Mouse (Mus musculus) forelimb bud, embryonic 11.5 days (tissue): ENCODE results near the gene Bmp4.

Experiments used
- DNase-seq: peaks from one replicate; pipeline ENCODE4 v3.0.0-alpha.2; 2012; ENCODE audit warnings: low read depth, low spot score

Gene Bmp4

GRCm38 (mm10) chr14:46386478-46387356 is 3.8 kb downstream of the Bmp4 start:
- DNase-seq: peak; percentile 83

GRCm38 (mm10) chr14:46385701-46386477 is 4.6 kb downstream of the Bmp4 start:
- DNase-seq: no peak

- DNase-seq: no peak
Measured at GRCm38 (mm10) chr14:46384946-46385691, 5.3 kb downstream of the Bmp4 start.

GRCm38 (mm10) chr14:46381457-46381856 is 9.0 kb downstream of the Bmp4 start:
- no peak for DNase-seq

GRCm38 (mm10) chr14:46380286-46380721 is 10.2 kb downstream of the Bmp4 start:
- DNase-seq: no peak

GRCm38 (mm10) chr14:46379285-46379684 is 11.2 kb downstream of the Bmp4 start, which contains the start of gene Gm15217:
TSS of gene Gm15217 (plus strand) at chr14:46379414.
- DNase-seq: no peak

GRCm38 (mm10) chr14:46375796-46376195 is 14.7 kb downstream of the Bmp4 start:
- no peak for DNase-seq

- DNase-seq: no peak
Measured at GRCm38 (mm10) chr14:46372452-46372851, 18.0 kb downstream of the Bmp4 start.

GRCm38 (mm10) chr14:46363209-46363608 is 27.3 kb downstream of the Bmp4 start:
- no peak for DNase-seq

- no peak for DNase-seq
Measured at GRCm38 (mm10) chr14:46357696-46358095, 32.8 kb downstream of the Bmp4 start.

- no peak for DNase-seq
Measured at GRCm38 (mm10) chr14:46357286-46357685, 33.2 kb downstream of the Bmp4 start.

- DNase-seq: no peak
Measured at GRCm38 (mm10) chr14:46344750-46345149, 45.7 kb downstream of the Bmp4 start.

- no peak for DNase-seq
Measured at GRCm38 (mm10) chr14:46338801-46339200, 51.7 kb downstream of the Bmp4 start.
